Mouse (Mus musculus) lung, postnatal 0 days (tissue): ENCODE measurements at regions not wholly inside any gene's neighbourhood (a gene's known extent, or its start where the extent isn't known, plus 50 kb on each side); places are given as distances from the start of the nearest gene placed in this dataset.

ENCODE experiments used
- ATAC-seq: fragments of 200-750 bp; cut with Nextera tagmentation; 2 replicates; pipeline ENCODE4 v1.8.0; 2017; ENCODE audit warnings: moderate library complexity
- DNase-seq: peaks from one replicate; pipeline ENCODE4 v3.0.0-alpha.2; 2016; ENCODE audit warnings: low spot score
- H3K27ac ChIP-seq: fragments of 300-500 bp; sonication (generic); 2 replicates; pipeline ENCODE4 v1.5.1; 2014; ENCODE audit warnings: antibody characterized with exemption, mild to moderate bottlenecking, low read length, mixed read lengths
- H3K27me3 ChIP-seq: fragments of 300-500 bp; sonication (generic); replicated peaks from 2 replicates; pipeline ENCODE4 v1.6.1; 2014; ENCODE audit warnings: low read length, mixed read lengths; ENCODE audit not compliant: insufficient read depth
- H3K36me3 ChIP-seq: fragments of 300-500 bp; sonication (generic); 2 replicates; pipeline ENCODE4 v1.6.1; 2014; ENCODE audit warnings: low read length, mixed read lengths; ENCODE audit not compliant: insufficient read depth
- H3K4me1 ChIP-seq: fragments of 300-500 bp; sonication (generic); 2 replicates; pipeline ENCODE4 v1.6.1; 2014; ENCODE audit warnings: antibody characterized with exemption, low read depth, low read length, mixed read lengths; ENCODE audit not compliant: insufficient read depth
- H3K4me2 ChIP-seq: fragments of 300-500 bp; sonication (generic); replicated peaks from 2 replicates; pipeline ENCODE4 v1.6.1; 2014; ENCODE audit warnings: low read depth, mild to moderate bottlenecking, low read length, moderate library complexity, mixed read lengths
- H3K4me3 ChIP-seq: fragments of 300-500 bp; sonication (generic); 2 replicates; pipeline ENCODE4 v1.5.1; 2014; ENCODE audit warnings: low read depth, low read length
- H3K9ac ChIP-seq: fragments of 300-500 bp; sonication (generic); replicated peaks from 2 replicates; pipeline ENCODE4 v1.6.1; 2014; ENCODE audit warnings: low read depth, mild to moderate bottlenecking
- H3K9me3 ChIP-seq: fragments of 300-500 bp; sonication (generic); 2 replicates; pipeline ENCODE4 v1.6.1; 2016; ENCODE audit warnings: low read length, mixed read lengths
- CTCF ChIP-seq: IDR thresholded peaks from 2 replicates; pipeline ENCODE4 v1.5.1; 2016; ENCODE audit warnings: antibody characterized with exemption, mild to moderate bottlenecking
- EP300 ChIP-seq: IDR thresholded peaks from 2 replicates; pipeline ENCODE4 v1.6.1; 2016; ENCODE audit warnings: antibody characterized with exemption, mild to moderate bottlenecking, control low read depth
- WGBS: fragments of 180-500 bp; shearing (Covaris S2); extraction: QIAGEN DNeasy Blood & Tissue Kit; methylation state at CpG from one replicate; pipeline ENCODE4 v1.1.7; 2014; 5-methylcytosine and 5-hydroxymethylcytosine counted together

DNA sequence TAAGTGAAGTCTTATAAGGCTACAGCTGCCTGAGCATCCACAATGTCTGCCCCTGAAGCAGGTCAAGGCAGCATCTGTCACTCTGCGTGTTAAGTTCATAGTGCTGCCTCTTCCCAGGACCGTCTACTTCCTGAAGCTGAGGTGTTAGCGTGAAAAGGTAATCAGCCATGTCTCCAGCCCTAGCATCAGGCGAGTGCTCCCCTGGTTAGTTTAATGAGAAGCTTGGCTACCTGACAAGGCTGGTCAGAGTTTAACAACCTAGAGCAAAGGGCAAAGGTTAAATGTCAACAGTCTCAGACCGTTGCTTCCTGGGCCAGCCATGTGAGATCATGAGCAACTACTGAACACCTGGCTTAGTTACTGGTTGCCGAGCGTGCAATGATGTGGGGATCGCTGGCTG is 53.2 kb upstream of the Nkx2-2 start:
- Histone ChIP-seq H3K4me3 (no peak overlapping the region), H3K4me1 (no peaks in the 10 kb centered on the region), H3K27ac (no peak overlapping the region), H3K27me3 (no peaks in the 10 kb centered on the region), H3K4me2 (no peak overlapping the region), H3K36me3 (no peaks in the 10 kb centered on the region), H3K9ac (no peak overlapping the region), H3K9me3 (no peaks in the 10 kb centered on the region)
- TF ChIP-seq CTCF (no peak), EP300 (no peak)
- 64% methylated on average over 8 of the region's 8 CpGs for WGBS
- no peak for DNase-seq
- ATAC-seq = no peak

GRCm38 (mm10) chr2:147244406-147244805 is 50.4 kb upstream of the Nkx2-2 start:
- H3K27ac ChIP-seq = no peak overlapping the region
- H3K4me2 ChIP-seq = no peak overlapping the region
- WGBS = 83% methylated on average over 1 of the region's 1 CpGs

More at GRCm38 (mm10) chr2:147244406-147244805, 50.4 kb upstream of the Nkx2-2 start:
- Histone ChIP-seq H3K27me3 (no peaks in the 10 kb centered on the region), H3K9ac (no peak overlapping the region), H3K9me3 (no peaks in the 10 kb centered on the region), H3K4me1 (no peaks in the 10 kb centered on the region), H3K36me3 (no peaks in the 10 kb centered on the region), H3K4me3 (no peak overlapping the region)
- ATAC-seq (no peak), DNase-seq (no peak)
- TF ChIP-seq EP300 (no peak), CTCF (no peak)
